In the genomic region with DNA sequence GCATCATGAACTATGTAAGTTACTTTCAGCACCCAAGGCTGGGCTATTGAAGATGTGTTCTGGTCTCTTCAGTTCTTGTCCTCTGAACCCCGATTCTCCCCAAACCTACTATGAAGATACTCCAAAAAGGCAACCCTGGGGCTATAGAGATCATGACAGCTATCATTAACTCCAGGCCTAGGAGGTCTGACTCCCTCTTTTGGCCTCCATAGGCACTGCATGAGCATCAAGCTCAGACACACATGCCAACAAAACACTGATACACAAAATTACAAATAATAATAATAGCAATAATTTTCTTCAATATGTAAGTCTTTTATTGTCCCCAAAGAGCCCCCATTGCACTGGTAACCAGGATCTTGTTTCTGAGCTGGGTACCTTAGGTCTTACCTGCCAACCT, we compare ENCODE assay signal across 18 mouse cellular contexts. TPM values are rescaled to one million over a fixed set of nuclear protein-coding genes. Genes with fewer than 3 reads are reported as not detected.
DNase-seq lines count a peak whose midpoint lies in the region; ATAC-seq and TF ChIP-seq lines count a peak whose summit lies in the region.
"Had no signal": no experiment of that assay in that cellular context is flagged by ENCODE, and none has a peak within 500 bp of the region (broad histone marks: within the 10 kb centered on the region; RNA-seq: fewer than 3 reads in every experiment).

No protein-coding gene starts in this region.

- no peaks in the 10 kb centered on the region for H3K27me3 ChIP-seq in heart, adult 2 months (ENCODE audit: control insufficient read depth, insufficient read depth, low read length)
- no peaks in the 10 kb centered on the region for H3K27me3 ChIP-seq in liver, embryonic 14.5 days (ENCODE audit: control insufficient read depth, insufficient read depth, low read length)
- H3K27me3 ChIP-seq in liver, embryonic 11.5 days (replicated peaks; ENCODE audit: control insufficient read depth, insufficient read depth, low read length): 0 out of 2 replicates have a peak, but pooled peaks cover 4% of the 10 kb centered on the region
- H3K27me3 ChIP-seq in Patski: no peaks in the 10 kb centered on the region
- H3K27me3 ChIP-seq: forebrain, embryonic 12.5 days; heart, embryonic 13.5 days; neural tube, embryonic 15.5 days had no signal

- in situ Hi-C loops in Patski (cut with MboI; ENCODE audit: low pct_unique_long_range_greater_than_20kb): no loop called here

- intact Hi-C loops in heart, adult 2 months (cut with DNase I): no loop called here

- no peaks in the 10 kb centered on the region for H3K36me3 ChIP-seq in heart, adult 2 months (ENCODE audit: control insufficient read depth, insufficient read depth, low read length)
- no peaks in the 10 kb centered on the region for H3K36me3 ChIP-seq in liver, embryonic 14.5 days (replicated peaks; ENCODE audit: control insufficient read depth, insufficient read depth, low read depth)
- no peaks in the 10 kb centered on the region for H3K36me3 ChIP-seq in liver, embryonic 11.5 days (ENCODE audit: control insufficient read depth, insufficient read depth, low read length)
- H3K36me3 ChIP-seq: forebrain, embryonic 12.5 days; heart, embryonic 13.5 days; midbrain, embryonic 10.5 days; neural tube, embryonic 15.5 days had no signal

- H3K4me2 ChIP-seq in liver, embryonic 14.5 days (ENCODE audit: low read depth): no peak overlapping the region
- H3K4me2 ChIP-seq in liver, embryonic 11.5 days: no peak overlapping the region
- H3K4me2 ChIP-seq: forebrain, embryonic 12.5 days; heart, embryonic 13.5 days; neural tube, embryonic 15.5 days had no signal

- 86% methylated on average over 1 of the region's 1 CpGs for WGBS in heart, adult 2 months
- WGBS in liver, embryonic 14.5 days (ENCODE audit: insufficient replicate concordance): 63% methylated on average over 1 of the region's 1 CpGs
- WGBS in liver, embryonic 11.5 days: 97% methylated on average over 1 of the region's 1 CpGs

- TF ChIP-seq EP300 in heart, adult 2 months (IDR thresholded peaks at IDR 0.05; ENCODE audit: insufficient read depth, low read depth, low read length): no peak
- no peak for TF ChIP-seq EP300 in liver, embryonic 14.5 days (IDR thresholded peaks at IDR 0.05; ENCODE audit: low read depth)

- H3K4me3 ChIP-seq in heart, adult 2 months: no peak overlapping the region
- no peak overlapping the region for H3K4me3 ChIP-seq in liver, embryonic 14.5 days (ENCODE audit: insufficient read depth in 1 of 2, low read depth in 2 of 2, low read length in 2 of 2)
- H3K4me3 ChIP-seq in liver, embryonic 11.5 days (ENCODE audit: low read depth, low read length): no peak overlapping the region
- H3K4me3 ChIP-seq: forebrain, embryonic 12.5 days; heart, embryonic 13.5 days; midbrain, embryonic 10.5 days; neural tube, embryonic 15.5 days had no signal

- H3K79me2 ChIP-seq in heart, adult 2 months (replicated peaks; ENCODE audit: control insufficient read depth, insufficient read depth, low read length): no peaks in the 10 kb centered on the region

- no peak overlapping the region for H3K9ac ChIP-seq in heart, adult 2 months (ENCODE audit: low read depth, low read length)
- H3K9ac ChIP-seq in liver, embryonic 14.5 days (replicated peaks): no peak overlapping the region
- no peak overlapping the region for H3K9ac ChIP-seq in liver, embryonic 11.5 days (ENCODE audit: low read depth, low read length)
- H3K9ac ChIP-seq: forebrain, embryonic 12.5 days; heart, embryonic 13.5 days; neural tube, embryonic 15.5 days had no signal

- no peak for ATAC-seq in liver, embryonic 14.5 days (ENCODE audit: insufficient read depth)
- ATAC-seq in liver, embryonic 11.5 days (replicated peaks; ENCODE audit: low FRiP score): no peak
- ATAC-seq in Patski: no peak
- no peak for ATAC-seq in cerebellum, adult (ENCODE audit: insufficient number of reproducible peaks, low FRiP score, low TSS enrichment)
- ATAC-seq: hindbrain, postnatal 0 days had no signal

- TF ChIP-seq POLR2A in heart, adult 2 months (IDR thresholded peaks at IDR 0.05; ENCODE audit: insufficient read depth, low read depth, low read length): no peak

- CTCF ChIA-PET in Patski (lab: Charles Lee): no interaction called here

- no peak overlapping the region for H3K27ac ChIP-seq in heart, adult 2 months
- no peak overlapping the region for H3K27ac ChIP-seq in liver, embryonic 14.5 days
- no peak overlapping the region for H3K27ac ChIP-seq in liver, embryonic 11.5 days (ENCODE audit: low read depth, low read length)
- H3K27ac ChIP-seq: forebrain, embryonic 12.5 days; heart, embryonic 13.5 days; hindbrain, postnatal 0 days; midbrain, embryonic 10.5 days; neural tube, embryonic 15.5 days had no signal

- no peak for DNase-seq in heart, adult 2 months
- no peak for DNase-seq in heart, adult 9 months (ENCODE audit: low spot score in 2 of 2)
- DNase-seq in liver, embryonic 14.5 days (ENCODE audit: low read depth in 3 of 3, low spot score in 3 of 3): no peak
- no peak for DNase-seq in liver, embryonic 11.5 days (ENCODE audit: low spot score)
- DNase-seq in B cell, adult 2 months: peak; percentile 36 to 40
- DNase-seq in Patski (ENCODE audit: low read depth, low spot score): no peak
- no peak for DNase-seq in neural tube, embryonic 10.5 days (ENCODE audit: extremely low spot score, low spot score)
- DNase-seq: adrenal gland, postnatal 10 days; cerebellum, adult 11-12 months; cerebellum, postnatal 25 days; heart, postnatal 36 days; right cerebral cortex, postnatal 25 days had no signal

- peak; percentile 61 for TF ChIP-seq CTCF in heart, adult 2 months (IDR thresholded peaks at IDR 0.05)
- TF ChIP-seq CTCF in liver, embryonic 14.5 days (IDR thresholded peaks at IDR 0.05; ENCODE audit: low read depth): 0 out of 2 replicates have a peak, but pooled peaks have one; percentile 19
- peak; percentile 20 for TF ChIP-seq CTCF in Patski (IDR thresholded peaks at IDR 0.05)

- H3K4me1 ChIP-seq in heart, adult 2 months (ENCODE audit: control insufficient read depth, insufficient read depth, low read length): peaks cover 1% of the 10 kb centered on the region; the same call in 1 of the 2 replicates
- H3K4me1 ChIP-seq in liver, embryonic 14.5 days (replicated peaks; ENCODE audit: control insufficient read depth in 2 of 2, insufficient read depth in 2 of 2, low read length in 1 of 2): peaks cover 2 to 14% of the 10 kb centered on the region in 2 experiments; a peak in 3 of 4 replicates
- peaks cover 4% of the 10 kb centered on the region; the same call in 1 of the 2 replicates for H3K4me1 ChIP-seq in liver, embryonic 11.5 days (replicated peaks; ENCODE audit: control insufficient read depth, insufficient read depth, low read length)

- POLR2A ChIA-PET in Patski (lab: Charles Lee): no interaction called here

- H3K9me3 ChIP-seq in liver, embryonic 14.5 days (ENCODE audit: control insufficient read depth, low read length): no peaks in the 10 kb centered on the region
- no peaks in the 10 kb centered on the region for H3K9me3 ChIP-seq in liver, embryonic 11.5 days (ENCODE audit: control insufficient read depth, low read length)
- H3K9me3 ChIP-seq: forebrain, embryonic 12.5 days; heart, embryonic 13.5 days; midbrain, embryonic 10.5 days; neural tube, embryonic 15.5 days had no signal

RNA-seq across cellular contexts. Expression of a gene that starts 57.3 kb away (rescaled TPM):
- 10 to 100 TPM; 31.8 to 32.0 TPM for total RNA-seq in heart, adult 2 months (2021)
- 11.1 and 31.3 TPM in 2 replicates for polyA plus RNA-seq in heart, adult 2 months (2012; rRNA removed)
- polyA plus RNA-seq in liver, embryonic 14.5 days (2012; rRNA removed): 6.4 and 6.5 TPM in 2 replicates
- polyA plus RNA-seq in liver, embryonic 14.5 days (2014; fragmentation: Nextera tagmentation; extraction: Ambion mirVana): 3.5 and 4.5 TPM in 2 replicates
- 14.8 and 17.0 TPM in 2 replicates for polyA plus RNA-seq in liver, embryonic 11.5 days (2014; fragmentation: Nextera tagmentation; extraction: Ambion mirVana)
- 8.8 TPM for polyA plus RNA-seq in Patski (2021)

Comparison
In these comparisons a context has a peak if more than half of its experiments do, and no peak if none do; other contexts are left out.
1. DNase-seq: peak in B cell, adult 2 months (2 of 2); none in heart, adult 2 months (0 of 2), heart, adult 9 months (0 of 2), liver, embryonic 14.5 days (0 of 3), liver, embryonic 11.5 days (single experiment), Patski (single experiment) and neural tube, embryonic 10.5 days (single experiment).
2. Peak in every context shown above with its lines, with median percentiles within 50 percentile points of each other: CTCF ChIP-seq.